Mouse (Mus musculus) fat pad, adult 2 months (tissue): ENCODE data around the gene Faim.

ENCODE experiments used
- DNase-seq: peaks from one replicate; pipeline ENCODE4 v3.0.0-alpha.2; 2011; ENCODE audit warnings: low read depth, low spot score; ENCODE audit errors: extremely low read depth

Gene Faim

GRCm38 (mm10) chr9:99042641-99043040, 56.5 kb downstream of the Faim start:
- DNase-seq = no peak

DNA sequence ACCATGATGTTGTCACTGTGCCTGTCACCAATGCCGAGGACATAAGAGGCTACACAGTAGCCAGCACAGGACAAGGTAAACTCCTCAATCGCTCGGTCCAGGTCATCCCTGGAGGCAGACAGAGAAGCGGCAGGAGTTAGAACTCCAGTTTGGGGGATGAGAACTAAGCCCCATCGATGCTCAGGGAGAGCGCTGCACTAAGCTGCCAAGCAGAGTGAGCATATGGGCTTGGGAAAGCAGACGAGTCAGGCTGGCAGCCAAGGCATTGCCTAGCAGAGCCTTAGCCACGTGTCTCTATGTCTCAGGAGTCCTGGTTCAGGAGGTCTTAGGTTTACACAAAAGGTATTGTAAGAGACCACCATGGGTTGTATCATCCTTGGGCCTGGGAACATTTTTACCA, 58.6 kb downstream of the Faim start:
- no peak for DNase-seq

GRCm38 (mm10) chr9:99048724-99049250, 62.6 kb downstream of the Faim start:
- no peak for DNase-seq

- no peak for DNase-seq
These were observed 63.6 kb downstream of the Faim start for GRCm38 (mm10) chr9:99049760-99050159.
